Mouse (Mus musculus): ENCODE results near the gene Eif4e. TPM values are rescaled to one million over a fixed set of nuclear protein-coding genes. Genes with fewer than 3 reads are reported as not detected.

Gene Eif4e
- polyA plus RNA-seq, 1 experiment from 2014 or later, result 321 TPM

- H3K36me3 ChIP-seq (ENCODE audit: control insufficient read depth, insufficient read depth, low read length), result no peaks in the 10 kb centered on the region
- peak overlapping the region; percentile 68 for H3K4me2 ChIP-seq (ENCODE audit: low read depth, low read length)
- H3K9me3 ChIP-seq (ENCODE audit: control insufficient read depth, low read length), result no peaks in the 10 kb centered on the region
- no peak for ATAC-seq (ENCODE audit: low read depth)
- H3K4me1 ChIP-seq (ENCODE audit: control insufficient read depth, insufficient read depth, low read length), result peaks cover 23% of the 10 kb centered on the region; the same call in 1 of the 2 replicates
- H3K27me3 ChIP-seq (ENCODE audit: control insufficient read depth, insufficient read depth, low read length), result no peaks in the 10 kb centered on the region
- H3K27ac ChIP-seq (ENCODE audit: low read depth, low read length), result no peak overlapping the region
- peak overlapping the region; percentile 94 for H3K4me3 ChIP-seq (ENCODE audit: low read depth, low read length)
- WGBS, result 3% methylated on average over 16 of the region's 16 CpGs
- peak overlapping the region; percentile 95 for H3K9ac ChIP-seq (replicated peaks; ENCODE audit: low read depth, low read length)
Observed at GRCm38 (mm10) chr3:138528265-138528664, 2.3 kb downstream of the Eif4e start.

GRCm38 (mm10) chr3:138530578-138531478 lies 4.8 kb downstream of the Eif4e start:
- no peaks in the 10 kb centered on the region for H3K36me3 ChIP-seq (ENCODE audit: control insufficient read depth, insufficient read depth, low read length)
- peaks cover 24% of the 10 kb centered on the region; the same call in 1 of the 2 replicates for H3K4me1 ChIP-seq (ENCODE audit: control insufficient read depth, insufficient read depth, low read length)
- H3K4me2 ChIP-seq (ENCODE audit: low read depth, low read length), result no peak overlapping the region
- H3K4me3 ChIP-seq (ENCODE audit: low read depth, low read length), result no peak overlapping the region
- H3K9ac ChIP-seq (replicated peaks; ENCODE audit: low read depth, low read length), result no peak overlapping the region
- H3K9me3 ChIP-seq (ENCODE audit: control insufficient read depth, low read length), result no peaks in the 10 kb centered on the region
- 82% methylated on average over 8 of the region's 8 CpGs for WGBS
- no peak overlapping the region for H3K27ac ChIP-seq (ENCODE audit: low read depth, low read length)
- no peak for ATAC-seq (ENCODE audit: low read depth)
- no peaks in the 10 kb centered on the region for H3K27me3 ChIP-seq (ENCODE audit: control insufficient read depth, insufficient read depth, low read length)

GRCm38 (mm10) chr3:138531479-138532181 lies 5.7 kb downstream of the Eif4e start:
- ATAC-seq (ENCODE audit: low read depth), result no peak
- Histone ChIP-seq H3K9ac (replicated peaks; ENCODE audit: low read depth, low read length) (no peak overlapping the region), H3K27ac (ENCODE audit: low read depth, low read length) (no peak overlapping the region), H3K4me3 (ENCODE audit: low read depth, low read length) (no peak overlapping the region), H3K27me3 (ENCODE audit: control insufficient read depth, insufficient read depth, low read length) (no peaks in the 10 kb centered on the region), H3K4me1 (ENCODE audit: control insufficient read depth, insufficient read depth, low read length) (peaks cover 24% of the 10 kb centered on the region; the same call in 1 of the 2 replicates), H3K9me3 (ENCODE audit: control insufficient read depth, low read length) (no peaks in the 10 kb centered on the region), H3K4me2 (ENCODE audit: low read depth, low read length) (no peak overlapping the region), H3K36me3 (ENCODE audit: control insufficient read depth, insufficient read depth, low read length) (no peaks in the 10 kb centered on the region)
- WGBS, result 58% methylated on average over 12 of the region's 12 CpGs

- 72% methylated on average over 2 of the region's 2 CpGs for WGBS
- no peaks in the 10 kb centered on the region for H3K9me3 ChIP-seq (ENCODE audit: control insufficient read depth, low read length)
- H3K36me3 ChIP-seq (ENCODE audit: control insufficient read depth, insufficient read depth, low read length), result no peaks in the 10 kb centered on the region
- H3K4me3 ChIP-seq (ENCODE audit: low read depth, low read length), result no peak overlapping the region
- H3K27ac ChIP-seq (ENCODE audit: low read depth, low read length), result no peak overlapping the region
- no peak overlapping the region for H3K4me2 ChIP-seq (ENCODE audit: low read depth, low read length)
- no peak for ATAC-seq (ENCODE audit: low read depth)
- H3K27me3 ChIP-seq (ENCODE audit: control insufficient read depth, insufficient read depth, low read length), result no peaks in the 10 kb centered on the region
- H3K4me1 ChIP-seq (ENCODE audit: control insufficient read depth, insufficient read depth, low read length), result peaks cover 24% of the 10 kb centered on the region; the same call in 1 of the 2 replicates
- no peak overlapping the region for H3K9ac ChIP-seq (replicated peaks; ENCODE audit: low read depth, low read length)
Observed at GRCm38 (mm10) chr3:138532764-138533163, 6.8 kb downstream of the Eif4e start.

- no peaks in the 10 kb centered on the region for H3K36me3 ChIP-seq (ENCODE audit: control insufficient read depth, insufficient read depth, low read length)
- H3K9me3 ChIP-seq (ENCODE audit: control insufficient read depth, low read length), result no peaks in the 10 kb centered on the region
- no peaks in the 10 kb centered on the region for H3K27me3 ChIP-seq (ENCODE audit: control insufficient read depth, insufficient read depth, low read length)
- no peak overlapping the region for H3K27ac ChIP-seq (ENCODE audit: low read depth, low read length)
- no peak overlapping the region for H3K4me3 ChIP-seq (ENCODE audit: low read depth, low read length)
- H3K4me1 ChIP-seq (ENCODE audit: control insufficient read depth, insufficient read depth, low read length), result peaks cover 12% of the 10 kb centered on the region; the same call in 1 of the 2 replicates
- 98% methylated on average over 2 of the region's 2 CpGs for WGBS
- H3K4me2 ChIP-seq (ENCODE audit: low read depth, low read length), result no peak overlapping the region
- no peak for ATAC-seq (ENCODE audit: low read depth)
- no peak overlapping the region for H3K9ac ChIP-seq (replicated peaks; ENCODE audit: low read depth, low read length)
Observed at GRCm38 (mm10) chr3:138536031-138536430, 10.1 kb downstream of the Eif4e start.

- WGBS, result 69% methylated on average over 3 of the region's 3 CpGs
- Histone ChIP-seq H3K27ac (ENCODE audit: low read depth, low read length) (no peak overlapping the region), H3K9me3 (ENCODE audit: control insufficient read depth, low read length) (no peaks in the 10 kb centered on the region), H3K4me3 (ENCODE audit: low read depth, low read length) (no peak overlapping the region), H3K9ac (replicated peaks; ENCODE audit: low read depth, low read length) (no peak overlapping the region), H3K36me3 (ENCODE audit: control insufficient read depth, insufficient read depth, low read length) (no peaks in the 10 kb centered on the region), H3K27me3 (ENCODE audit: control insufficient read depth, insufficient read depth, low read length) (no peaks in the 10 kb centered on the region), H3K4me2 (ENCODE audit: low read depth, low read length) (no peak overlapping the region), H3K4me1 (ENCODE audit: control insufficient read depth, insufficient read depth, low read length) (no peaks in the 10 kb centered on the region)
- ATAC-seq (ENCODE audit: low read depth), result no peak
Observed at GRCm38 (mm10) chr3:138542621-138543020, 16.6 kb downstream of the Eif4e start.

DNA sequence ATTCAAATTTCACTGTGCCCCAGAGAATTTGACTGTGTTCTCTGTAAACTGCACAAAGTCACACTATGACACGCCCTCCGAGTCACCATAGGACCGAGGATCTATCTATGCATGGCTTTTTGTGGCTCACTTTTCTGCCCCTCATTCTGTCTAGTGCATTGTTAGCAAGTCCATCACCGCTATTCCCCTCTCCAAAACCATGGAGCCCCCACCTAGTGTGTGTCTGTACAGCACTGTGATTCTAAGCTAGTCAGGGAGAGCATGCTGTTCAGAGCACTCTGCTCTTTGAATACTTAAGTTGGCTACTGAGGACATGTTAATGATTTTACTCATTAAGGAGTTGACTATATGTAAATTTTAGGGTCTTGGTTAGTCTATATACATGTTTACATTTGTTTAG lies 18.1 kb downstream of the Eif4e start:
- no peak for ATAC-seq (ENCODE audit: low read depth)
- Histone ChIP-seq H3K36me3 (ENCODE audit: control insufficient read depth, insufficient read depth, low read length) (no peaks in the 10 kb centered on the region), H3K27me3 (ENCODE audit: control insufficient read depth, insufficient read depth, low read length) (no peaks in the 10 kb centered on the region), H3K9me3 (ENCODE audit: control insufficient read depth, low read length) (no peaks in the 10 kb centered on the region), H3K9ac (replicated peaks; ENCODE audit: low read depth, low read length) (no peak overlapping the region), H3K4me1 (ENCODE audit: control insufficient read depth, insufficient read depth, low read length) (no peaks in the 10 kb centered on the region), H3K4me2 (ENCODE audit: low read depth, low read length) (no peak overlapping the region), H3K27ac (ENCODE audit: low read depth, low read length) (no peak overlapping the region), H3K4me3 (ENCODE audit: low read depth, low read length) (no peak overlapping the region)
- 86% methylated on average over 4 of the region's 4 CpGs for WGBS

- 91% methylated on average over 2 of the region's 2 CpGs for WGBS
- Histone ChIP-seq H3K9me3 (ENCODE audit: control insufficient read depth, low read length) (no peaks in the 10 kb centered on the region), H3K36me3 (ENCODE audit: control insufficient read depth, insufficient read depth, low read length) (peaks cover 7% of the 10 kb centered on the region), H3K4me3 (ENCODE audit: low read depth, low read length) (no peak overlapping the region), H3K9ac (replicated peaks; ENCODE audit: low read depth, low read length) (no peak overlapping the region), H3K27ac (ENCODE audit: low read depth, low read length) (no peak overlapping the region), H3K4me1 (ENCODE audit: control insufficient read depth, insufficient read depth, low read length) (no peaks in the 10 kb centered on the region), H3K27me3 (ENCODE audit: control insufficient read depth, insufficient read depth, low read length) (no peaks in the 10 kb centered on the region), H3K4me2 (ENCODE audit: low read depth, low read length) (no peak overlapping the region)
- ATAC-seq (ENCODE audit: low read depth), result no peak
Observed at GRCm38 (mm10) chr3:138546678-138547077, 20.7 kb downstream of the Eif4e start.

GRCm38 (mm10) chr3:138549045-138549444 lies 23.1 kb downstream of the Eif4e start:
- H3K4me2 ChIP-seq (ENCODE audit: low read depth, low read length), result no peak overlapping the region
- H3K4me1 ChIP-seq (ENCODE audit: control insufficient read depth, insufficient read depth, low read length), result no peaks in the 10 kb centered on the region
- no peak overlapping the region for H3K9ac ChIP-seq (replicated peaks; ENCODE audit: low read depth, low read length)
- no peaks in the 10 kb centered on the region for H3K9me3 ChIP-seq (ENCODE audit: control insufficient read depth, low read length)
- H3K4me3 ChIP-seq (ENCODE audit: low read depth, low read length), result no peak overlapping the region
- H3K27ac ChIP-seq (ENCODE audit: low read depth, low read length), result no peak overlapping the region
- no peak for ATAC-seq (ENCODE audit: low read depth)
- 86% methylated on average over 4 of the region's 4 CpGs for WGBS
- H3K36me3 ChIP-seq (ENCODE audit: control insufficient read depth, insufficient read depth, low read length), result peaks cover 16% of the 10 kb centered on the region
- no peaks in the 10 kb centered on the region for H3K27me3 ChIP-seq (ENCODE audit: control insufficient read depth, insufficient read depth, low read length)

All from neural tube, embryonic 14.5 days (tissue).